Mouse (Mus musculus): Measurements from ENCODE around the gene Rab31.

The Rab31 gene

GRCm38 (mm10) chr17:65782551-65783141, 10.1 kb upstream of the Rab31 start, which contains the start of gene Ppp4r1:
Ppp4r1 (plus strand) TSS chr17:65782573.
- peak; percentile 84 to 92 for DNase-seq

GRCm38 (mm10) chr17:65780970-65781369, 8.4 kb upstream of the Rab31 start:
- no peak for DNase-seq

- DNase-seq = no peak
Measured at GRCm38 (mm10) chr17:65777461-65777860, 4.9 kb upstream of the Rab31 start.

- no peak for DNase-seq
Measured at GRCm38 (mm10) chr17:65776228-65776627, 3.7 kb upstream of the Rab31 start.

- DNase-seq = no peak
Measured at GRCm38 (mm10) chr17:65774439-65774838, 1.9 kb upstream of the Rab31 start.

- DNase-seq = no peak
Measured at GRCm38 (mm10) chr17:65773617-65774016, 1.1 kb upstream of the Rab31 start.

- peak; percentile 19 to 24 for DNase-seq
Measured at GRCm38 (mm10) chr17:65770982-65771915, 1.3 kb downstream of the Rab31 start.

- DNase-seq = peak in 1 of 2 experiments; percentile 33
Measured at GRCm38 (mm10) chr17:65768486-65768885, 4.1 kb downstream of the Rab31 start.

- DNase-seq = no peak
Measured at GRCm38 (mm10) chr17:65763221-65763620, 9.3 kb downstream of the Rab31 start.

GRCm38 (mm10) chr17:65757150-65757549, 15.4 kb downstream of the Rab31 start:
- DNase-seq = no peak

GRCm38 (mm10) chr17:65755857-65756256, 16.7 kb downstream of the Rab31 start:
- DNase-seq = no peak

GRCm38 (mm10) chr17:65753130-65753529, 19.4 kb downstream of the Rab31 start:
- DNase-seq = no peak

GRCm38 (mm10) chr17:65750301-65750700, 22.3 kb downstream of the Rab31 start:
- DNase-seq = peak; percentile 29 to 31

GRCm38 (mm10) chr17:65749803-65750202, 22.7 kb downstream of the Rab31 start:
- no peak for DNase-seq

- no peak for DNase-seq
Measured at GRCm38 (mm10) chr17:65748997-65749396, 23.6 kb downstream of the Rab31 start.

GRCm38 (mm10) chr17:65746314-65746713, 26.2 kb downstream of the Rab31 start:
- no peak for DNase-seq

GRCm38 (mm10) chr17:65743664-65744330, 28.8 kb downstream of the Rab31 start:
- DNase-seq = no peak

- DNase-seq = no peak
Measured at GRCm38 (mm10) chr17:65742969-65743368, 29.6 kb downstream of the Rab31 start.

GRCm38 (mm10) chr17:65742245-65742905, 30.2 kb downstream of the Rab31 start:
- DNase-seq = no peak

- no peak for DNase-seq
Measured at GRCm38 (mm10) chr17:65741565-65741964, 31.0 kb downstream of the Rab31 start.

- DNase-seq = no peak
Measured at GRCm38 (mm10) chr17:65739874-65740725, 32.5 kb downstream of the Rab31 start.

- DNase-seq = peak; percentile 20 to 35
Measured at GRCm38 (mm10) chr17:65737622-65738021, 34.9 kb downstream of the Rab31 start.

Data from kidney, postnatal 4 days (tissue).